Mouse (Mus musculus) frontal cortex, postnatal 14 days (tissue): Measurements from ENCODE around the gene Bcl2l1.

Experiments used
- DNase-seq, 2 experiments: peaks; one replicate each; pipeline ENCODE4 v3.0.0; 2022; ENCODE audit warnings: low spot score in 2 of 2

Gene Bcl2l1

DNA sequence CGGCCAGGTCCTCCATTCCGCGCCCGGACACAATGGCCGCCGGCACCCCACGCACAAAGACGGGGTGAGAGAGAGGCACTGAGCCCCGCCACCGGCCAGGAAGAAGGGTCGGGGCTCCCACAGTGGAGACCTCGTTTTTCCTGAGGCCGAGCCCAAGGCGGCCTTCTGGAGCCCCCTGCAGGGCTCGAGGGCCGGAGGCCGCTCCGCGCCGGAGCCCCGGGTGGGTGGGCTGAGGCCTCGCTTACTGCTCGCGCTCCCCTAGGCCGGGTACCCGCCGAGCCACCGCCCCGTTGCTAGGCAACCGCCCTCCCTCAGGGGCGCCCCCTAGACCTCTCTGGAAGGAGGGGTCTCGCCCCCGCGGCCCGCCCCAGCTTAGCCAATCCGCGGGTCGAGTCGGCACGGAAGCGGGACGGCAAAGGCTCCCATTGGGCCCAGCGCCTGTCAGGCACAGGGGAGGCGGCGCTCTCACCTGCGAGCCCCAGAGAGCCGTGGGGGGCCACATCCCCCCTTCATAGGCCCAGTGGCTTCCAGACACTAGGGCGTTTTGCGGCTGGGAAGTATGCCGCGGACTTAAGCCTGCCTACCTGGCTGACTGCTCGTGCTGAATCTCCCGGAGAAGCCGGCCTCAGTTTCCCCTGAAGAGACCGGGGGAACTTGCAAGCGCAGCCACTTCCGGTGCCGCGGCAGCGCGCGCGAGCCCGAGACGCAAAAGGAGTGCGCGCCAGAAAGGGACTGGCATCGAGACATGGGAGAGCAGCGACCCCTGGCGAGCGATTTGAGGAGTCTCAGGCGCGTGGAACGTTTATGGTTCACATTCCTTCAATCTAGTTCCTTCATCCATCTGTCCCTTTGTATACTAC is at the start of gene Bcl2l1:
TSS of gene Bcl2l1 (minus strand) at position 710 of the 860 bp plus-strand sequence.
- DNase-seq = peak; percentile 97

- DNase-seq = no peak
These were observed 49.4 kb upstream of the Bcl2l1 start for GRCm38 (mm10) chr2:152880898-152881297.

DNA sequence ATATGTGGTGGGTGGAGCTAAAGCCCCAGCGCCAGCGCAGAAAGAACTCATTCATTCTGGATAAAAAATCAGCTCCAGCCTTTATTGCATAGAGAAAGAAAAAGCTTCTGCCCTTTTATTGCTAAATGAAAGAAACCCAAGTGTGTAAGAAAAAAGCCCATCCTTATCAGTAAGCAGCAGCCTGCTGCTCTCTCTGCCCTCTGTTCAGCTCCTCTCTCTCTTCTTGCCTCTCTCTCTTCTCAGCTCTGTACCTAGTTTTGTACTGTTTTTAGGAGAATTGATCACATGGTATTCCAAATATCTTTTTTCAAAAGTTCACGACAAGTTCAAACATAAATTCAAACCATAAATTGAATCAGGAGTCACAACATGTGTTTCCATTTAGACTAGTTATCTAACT is 46.7 kb upstream of the Bcl2l1 start:
- no peak for DNase-seq

DNA sequence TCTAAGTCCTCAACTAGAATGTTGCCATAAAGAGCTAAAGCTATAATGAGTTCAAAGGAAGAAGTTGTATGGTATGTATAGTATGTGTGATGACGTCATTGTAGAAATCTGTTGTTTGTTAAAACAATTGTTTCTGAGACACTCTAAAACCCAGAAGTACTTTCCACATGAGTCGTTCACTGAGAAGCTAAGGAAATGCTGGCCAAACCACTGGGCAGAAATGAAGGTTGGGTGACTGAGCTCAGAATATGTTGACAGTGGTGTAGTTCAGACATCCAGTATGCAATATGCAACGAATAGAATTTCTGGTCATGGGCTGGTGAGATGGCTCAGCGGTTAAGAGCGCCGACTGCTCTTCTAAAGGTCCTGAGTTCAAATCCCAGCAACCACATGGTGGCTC is 31.8 kb upstream of the Bcl2l1 start:
- DNase-seq = no peak

DNA sequence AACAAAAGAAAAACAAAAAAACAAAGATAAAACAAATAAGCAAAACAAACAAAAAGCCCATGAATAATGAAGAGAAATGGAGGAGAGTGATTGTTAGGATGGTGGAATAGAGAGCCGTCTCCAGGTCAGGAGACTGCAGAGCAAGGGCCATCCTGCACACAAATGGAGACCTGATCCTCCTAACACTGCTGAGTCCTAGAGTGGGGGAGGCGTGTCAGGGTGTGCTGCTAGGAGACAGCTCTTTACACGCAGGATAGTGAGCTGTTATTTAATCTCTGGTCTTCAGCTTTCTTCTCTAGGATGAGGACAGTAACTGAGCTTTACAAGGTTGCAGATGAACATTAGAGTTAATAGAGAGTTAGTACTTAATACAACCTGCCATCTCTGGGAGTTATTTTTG is 31.1 kb upstream of the Bcl2l1 start:
- DNase-seq = no peak

DNA sequence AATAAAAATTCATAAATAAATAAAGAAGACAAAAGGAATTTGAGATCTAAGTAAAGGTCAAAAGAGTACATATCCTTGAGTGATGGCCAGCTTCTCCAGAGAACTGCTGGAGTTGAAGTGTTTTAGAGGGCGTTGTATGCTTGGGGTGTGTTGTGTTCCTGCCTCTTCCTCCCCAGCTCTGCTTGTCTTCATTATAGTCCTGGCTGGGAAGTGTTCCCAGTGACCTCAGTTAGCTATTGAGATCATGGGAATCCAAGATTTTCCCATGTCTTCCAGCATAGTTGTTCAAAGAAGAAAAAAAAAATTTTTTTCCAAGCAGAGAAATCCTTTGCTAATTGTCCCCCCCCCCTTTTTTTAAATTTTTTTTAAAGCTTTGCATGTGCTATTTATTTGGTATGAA is 30.4 kb upstream of the Bcl2l1 start:
- no peak for DNase-seq

GRCm38 (mm10) chr2:152859501-152859900 is 28.0 kb upstream of the Bcl2l1 start:
- DNase-seq = no peak

DNA sequence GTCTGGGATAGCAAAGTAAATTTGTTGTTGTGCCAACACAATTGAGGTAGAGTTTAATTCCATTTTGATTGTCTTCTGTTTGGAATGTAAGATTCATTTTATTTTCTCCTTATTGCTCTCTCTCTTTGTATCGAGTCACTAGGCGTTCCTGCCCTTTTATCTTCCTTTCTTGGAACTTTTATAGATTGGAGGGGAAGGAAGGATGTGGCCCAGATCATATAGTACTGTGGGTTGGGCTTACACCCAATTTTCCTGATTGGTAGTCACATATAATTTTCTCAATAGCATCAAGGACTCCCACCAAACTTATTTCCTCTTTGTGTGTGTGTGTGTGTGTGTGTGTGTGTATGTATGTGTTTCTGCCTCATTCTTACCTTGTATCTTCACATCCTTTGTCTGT is 16.9 kb upstream of the Bcl2l1 start:
- no peak for DNase-seq

GRCm38 (mm10) chr2:152847815-152848302 is 16.3 kb upstream of the Bcl2l1 start, which contains the start of gene Tpx2:
Tpx2 (plus strand) TSS chr2:152847964.
- DNase-seq = peak; percentile 95 to 97

DNA sequence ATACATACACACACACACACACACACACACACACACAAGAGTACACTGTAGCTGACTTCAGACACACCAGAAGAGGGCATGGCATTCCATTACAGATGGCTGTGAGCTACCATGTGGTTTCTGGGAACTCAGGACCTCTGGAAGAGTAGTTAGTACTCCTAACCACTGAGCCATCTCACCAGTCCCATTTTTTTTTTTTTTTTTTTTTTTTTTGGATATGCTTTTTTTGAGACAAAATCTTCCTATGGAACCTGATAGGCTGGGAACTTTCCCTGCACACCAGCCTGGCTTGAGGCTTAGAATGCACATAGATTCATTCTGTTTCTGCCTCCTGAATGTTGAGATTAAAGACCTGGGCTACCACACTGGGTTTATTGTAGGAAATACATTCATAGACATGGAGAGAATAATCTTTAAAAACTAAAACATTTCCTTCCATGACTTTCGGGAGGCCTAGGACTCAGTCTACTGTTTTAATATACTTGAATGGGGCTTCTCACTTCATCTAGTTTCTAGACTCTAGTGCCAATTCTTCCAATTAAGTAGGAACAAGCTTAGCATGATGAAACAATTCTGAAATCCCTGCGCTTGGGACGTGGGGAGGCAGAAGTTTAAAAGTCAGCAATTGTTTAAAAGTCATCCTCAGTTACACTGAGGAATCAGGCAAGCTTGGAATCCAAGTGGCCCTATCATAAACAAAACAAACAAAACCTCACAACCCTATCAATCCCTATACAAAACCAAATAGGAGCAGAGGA is 15.7 kb upstream of the Bcl2l1 start:
- DNase-seq = no peak

DNA sequence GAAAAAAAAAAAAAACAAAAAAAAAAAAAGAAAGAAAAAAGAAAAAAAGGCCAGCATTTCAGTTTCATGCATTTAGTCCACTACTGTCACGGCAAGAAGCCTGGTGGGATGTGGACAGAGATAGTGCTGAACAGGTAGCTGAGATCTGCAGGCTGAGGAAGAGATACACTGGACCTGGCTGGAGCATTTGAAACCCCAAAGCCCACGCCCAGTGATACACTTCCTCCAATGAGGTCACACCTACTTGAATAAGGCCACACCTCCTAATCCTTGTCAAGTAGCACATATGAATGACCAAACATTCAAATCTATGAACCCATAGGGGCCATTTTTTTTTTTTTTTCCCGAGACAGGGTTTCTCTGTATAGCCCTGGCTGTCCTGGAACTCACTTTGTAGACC is 11.2 kb upstream of the Bcl2l1 start:
- no peak for DNase-seq

- DNase-seq = no peak
These were observed 7.7 kb upstream of the Bcl2l1 start for GRCm38 (mm10) chr2:152839256-152839655.

DNA sequence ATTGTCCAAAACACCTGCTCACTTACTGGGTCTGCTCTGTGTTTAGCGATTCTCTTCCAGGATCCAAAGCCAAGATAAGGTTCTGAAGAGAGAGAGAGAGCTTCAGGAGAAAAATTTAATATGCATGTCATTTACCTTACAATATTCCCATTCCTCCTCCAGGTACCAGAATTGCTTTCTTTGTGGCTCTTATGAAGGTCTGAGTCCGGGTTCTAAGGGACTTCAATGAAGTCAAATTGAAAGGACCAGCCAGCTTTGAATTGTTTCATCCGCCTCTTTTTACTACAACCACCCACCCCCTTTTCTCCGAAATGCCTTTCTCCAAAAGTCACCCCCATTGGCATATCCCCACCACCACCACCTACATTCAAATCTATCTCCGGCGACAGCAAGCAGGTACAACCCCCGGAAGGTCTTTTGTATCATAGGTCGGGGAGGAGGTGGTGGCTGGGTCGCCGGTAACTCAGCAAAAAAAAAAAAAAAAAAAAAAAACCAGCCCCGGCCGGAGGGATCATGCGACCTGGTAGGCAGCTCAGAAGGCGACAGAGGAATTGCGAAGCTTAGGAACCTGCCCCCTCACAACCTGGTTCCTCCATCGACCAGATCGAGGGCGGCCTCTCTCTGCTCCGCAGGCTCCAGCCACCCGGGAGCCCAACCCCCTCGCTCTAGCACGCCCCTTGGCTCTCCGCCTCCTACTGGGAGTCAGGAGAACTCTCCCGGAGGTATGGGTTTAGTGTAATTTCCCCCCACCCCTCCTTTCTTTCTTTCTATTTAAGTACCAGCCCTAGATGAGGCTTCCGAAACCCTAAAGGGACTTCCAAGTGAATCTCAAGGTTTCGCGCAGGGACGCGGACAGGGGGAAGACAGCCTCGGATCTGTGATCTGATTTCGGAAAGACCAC is 1.3 kb downstream of the Bcl2l1 start:
- peak; percentile 76 to 79 for DNase-seq

GRCm38 (mm10) chr2:152829367-152829881 is 2.1 kb downstream of the Bcl2l1 start:
- no peak for DNase-seq

GRCm38 (mm10) chr2:152828532-152828931 is 3.0 kb downstream of the Bcl2l1 start:
- DNase-seq = no peak

DNA sequence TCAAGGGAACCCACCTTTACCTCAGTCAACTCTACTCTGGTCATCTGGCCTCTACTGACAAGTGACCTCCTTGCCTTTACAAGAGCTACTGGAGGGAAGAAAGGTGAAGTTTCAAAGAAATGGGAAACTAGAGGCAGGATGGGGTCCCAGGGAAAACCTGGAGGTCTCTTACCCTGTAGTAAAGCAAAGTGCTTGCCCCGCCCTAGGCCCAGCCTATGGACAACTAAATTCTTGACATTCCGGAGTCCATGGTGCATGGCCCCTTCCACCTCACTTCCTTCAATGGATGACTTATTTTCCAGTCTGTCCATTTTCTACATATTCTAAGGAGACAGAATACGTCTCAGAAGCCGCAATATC is 3.5 kb downstream of the Bcl2l1 start:
- DNase-seq = no peak

DNA sequence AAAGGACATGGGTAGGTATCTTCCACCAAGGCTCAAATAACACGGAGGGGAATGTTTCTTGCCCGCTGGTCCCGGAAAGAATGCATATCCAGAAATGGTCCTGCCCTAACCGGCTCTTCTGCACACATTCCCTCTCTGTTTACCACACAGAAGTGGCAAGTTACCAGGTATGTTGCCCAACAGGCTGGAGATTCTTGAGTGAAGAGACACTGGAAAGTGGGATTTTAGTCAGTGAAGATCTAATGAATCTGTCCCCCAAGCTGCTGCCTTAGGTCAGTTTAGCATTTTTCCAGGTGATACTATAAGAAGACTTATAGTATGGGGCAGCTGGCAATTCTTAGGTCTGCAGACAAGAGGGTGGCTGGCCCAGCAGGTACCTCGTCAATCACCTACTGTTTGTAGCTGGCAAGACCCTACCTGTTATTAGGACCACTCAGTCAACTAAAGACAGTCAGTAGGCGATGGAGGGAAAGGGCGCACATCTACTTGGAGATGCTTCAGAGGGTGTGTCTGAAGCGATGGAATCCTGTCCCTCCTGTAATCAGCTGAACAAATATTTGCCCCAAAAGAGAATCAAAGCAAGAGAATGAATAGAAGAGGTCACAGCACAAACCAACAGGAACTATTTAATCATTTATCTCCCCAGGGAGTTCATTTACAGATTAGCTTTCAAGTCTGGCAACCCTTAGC is 4.1 kb downstream of the Bcl2l1 start:
- no peak for DNase-seq

DNA sequence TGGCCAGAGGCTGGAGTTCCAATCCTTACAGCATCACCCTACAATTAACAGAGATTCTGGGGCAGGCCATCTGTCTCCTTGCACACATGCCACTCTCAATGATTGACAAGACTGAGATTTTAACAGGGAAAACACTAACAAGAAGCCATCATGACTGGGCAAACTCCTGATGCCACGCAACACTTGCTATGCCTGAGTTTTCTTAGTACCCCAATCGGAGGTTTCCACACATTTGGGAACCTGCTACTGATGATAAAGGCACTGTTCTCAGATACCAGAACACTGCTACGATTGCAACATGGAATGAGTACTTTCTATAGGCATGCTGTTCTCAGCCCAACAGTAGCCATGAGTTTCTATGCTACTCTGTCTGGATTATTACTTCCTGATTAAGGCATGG is 5.0 kb downstream of the Bcl2l1 start:
- DNase-seq = no peak

DNA sequence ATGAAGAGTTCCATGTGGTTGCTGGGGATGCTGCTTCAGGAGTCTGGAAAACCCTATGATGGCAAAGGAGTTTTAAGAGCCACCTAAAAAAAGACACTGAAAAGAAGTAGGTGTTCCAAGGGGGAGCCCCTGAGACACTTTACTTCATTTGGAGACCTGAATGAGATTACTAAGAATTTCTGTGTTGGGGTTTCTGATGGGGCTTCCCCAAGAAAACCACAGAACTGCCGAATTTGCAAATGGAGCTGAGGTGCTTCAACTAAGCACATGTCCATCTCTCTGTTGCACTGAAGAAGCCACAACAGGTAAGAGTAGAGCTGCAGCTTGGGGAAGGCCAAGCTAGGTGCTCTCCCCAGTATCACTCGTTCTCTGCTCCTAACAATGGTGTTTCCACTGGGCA is 5.8 kb downstream of the Bcl2l1 start:
- DNase-seq = no peak

- DNase-seq = no peak
These were observed 6.3 kb downstream of the Bcl2l1 start for GRCm38 (mm10) chr2:152825168-152825697.
